9 mouse cellular contexts compared by ENCODE assay signal in the genomic region with DNA sequence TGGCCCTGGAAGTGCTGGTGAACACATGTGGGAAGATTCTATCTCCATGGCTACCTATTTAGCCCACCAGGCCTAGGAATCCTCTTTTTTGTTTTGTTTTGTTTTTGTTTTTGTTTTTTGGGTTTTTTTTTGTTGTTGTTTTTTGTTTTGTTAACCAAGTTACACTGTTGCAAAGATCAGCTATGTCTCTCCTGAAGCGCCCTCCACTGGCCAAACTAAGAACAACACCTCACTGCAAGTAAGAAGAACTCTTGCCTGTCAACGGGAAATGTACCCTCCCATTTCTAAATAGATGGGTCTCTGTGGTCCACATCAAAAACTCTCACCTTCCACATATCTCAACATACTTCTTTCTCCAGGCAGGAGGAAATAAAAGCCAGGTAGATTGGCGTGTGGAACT. TPM values are rescaled to one million over a fixed set of nuclear protein-coding genes. Genes with fewer than 3 reads are reported as not detected.
DNase-seq lines count a peak whose midpoint lies in the region; ATAC-seq and TF ChIP-seq lines count a peak whose summit lies in the region.
"Had no signal": no experiment of that assay in that cellular context is flagged by ENCODE, and none has a peak within 500 bp of the region (broad histone marks: within the 10 kb centered on the region; RNA-seq: fewer than 3 reads in every experiment).

No protein-coding gene starts in this region.

- H3K4me1 ChIP-seq in kidney, embryonic 16.5 days (ENCODE audit: insufficient read depth, low read length), result peaks cover 6% of the 10 kb centered on the region; the same call in 1 of the 2 replicates
- peaks cover 49% of the 10 kb centered on the region for H3K4me1 ChIP-seq in E14TG2a.4 (replicated peaks; ENCODE audit: low read depth, low read length)
- H3K4me1 ChIP-seq in limb, embryonic 10.5 days, result peaks cover 32% of the 10 kb centered on the region
- no peaks in the 10 kb centered on the region; the same call in 1 of the 2 replicates for H3K4me1 ChIP-seq in stomach, postnatal 0 days (replicated peaks; ENCODE audit: control insufficient read depth, insufficient read depth)

- no peak for TF ChIP-seq EP300 in stomach, postnatal 0 days (optimal IDR thresholded peaks at IDR 0.05)

- peaks cover 71% of the 10 kb centered on the region for H3K27me3 ChIP-seq in kidney, embryonic 16.5 days (ENCODE audit: insufficient read depth, low read length)
- peaks cover 97% of the 10 kb centered on the region for H3K27me3 ChIP-seq in E14TG2a.4 (ENCODE audit: insufficient read depth, low read length)
- peaks cover 99% of the 10 kb centered on the region for H3K27me3 ChIP-seq in limb, embryonic 10.5 days (ENCODE audit: low read depth, poor library complexity, severe bottlenecking)
- no peaks in the 10 kb centered on the region; the same call in 1 of the 2 replicates for H3K27me3 ChIP-seq in stomach, postnatal 0 days (ENCODE audit: control insufficient read depth, insufficient read depth, low read length)

- H3K4me3 ChIP-seq in kidney, embryonic 16.5 days (ENCODE audit: low read length), result no peak overlapping the region
- H3K4me3 ChIP-seq in E14TG2a.4 (replicated peaks; ENCODE audit: low read length), result no peak overlapping the region
- H3K4me3 ChIP-seq in limb, embryonic 10.5 days, result no peak overlapping the region
- H3K4me3 ChIP-seq in stomach, postnatal 0 days (ENCODE audit: low read depth, low read length), result no peak overlapping the region
- H3K4me3 ChIP-seq: erythroblast, embryonic 14.5 days had no signal

- no peaks in the 10 kb centered on the region for H3K36me3 ChIP-seq in kidney, embryonic 16.5 days (ENCODE audit: insufficient read depth, low read length)
- no peaks in the 10 kb centered on the region for H3K36me3 ChIP-seq in E14TG2a.4 (ENCODE audit: insufficient read depth, low read length)
- H3K36me3 ChIP-seq in limb, embryonic 10.5 days, result no peaks in the 10 kb centered on the region
- H3K36me3 ChIP-seq in stomach, postnatal 0 days (ENCODE audit: control insufficient read depth, insufficient read depth, low read length), result no peaks in the 10 kb centered on the region
- H3K36me3 ChIP-seq: limb, embryonic 12.5 days had no signal

- H3K4me2 ChIP-seq in kidney, embryonic 16.5 days (replicated peaks; ENCODE audit: low read depth, low read length), result no peak overlapping the region
- H3K4me2 ChIP-seq in stomach, postnatal 0 days (replicated peaks; ENCODE audit: low read depth), result no peak overlapping the region

- no peak for ATAC-seq in kidney, embryonic 16.5 days (ENCODE audit: low FRiP score, low TSS enrichment)
- ATAC-seq in stomach, postnatal 0 days (ENCODE audit: low FRiP score, low TSS enrichment), result no peak

- no peak overlapping the region for H3K9ac ChIP-seq in kidney, embryonic 16.5 days (replicated peaks; ENCODE audit: low read length)
- H3K9ac ChIP-seq in stomach, postnatal 0 days (ENCODE audit: low read length), result no peak overlapping the region
- H3K9ac ChIP-seq: limb, embryonic 12.5 days had no signal

- no peaks in the 10 kb centered on the region for H3K9me3 ChIP-seq in kidney, embryonic 16.5 days (ENCODE audit: low read length)
- no peaks in the 10 kb centered on the region for H3K9me3 ChIP-seq in E14TG2a.4 (ENCODE audit: low read length)
- no peaks in the 10 kb centered on the region for H3K9me3 ChIP-seq in limb, embryonic 10.5 days (replicated peaks)
- H3K9me3 ChIP-seq in stomach, postnatal 0 days (ENCODE audit: control insufficient read depth, low read length), result no peaks in the 10 kb centered on the region
- H3K9me3 ChIP-seq: limb, embryonic 12.5 days had no signal

- H3K27ac ChIP-seq in kidney, embryonic 16.5 days (ENCODE audit: low read length), result no peak overlapping the region
- H3K27ac ChIP-seq in limb, embryonic 10.5 days, result no peak overlapping the region
- H3K27ac ChIP-seq in stomach, postnatal 0 days (replicated peaks), result no peak overlapping the region
- H3K27ac ChIP-seq: limb, embryonic 12.5 days had no signal

- 6% methylated on average over 3 of the region's 3 CpGs for WGBS in kidney, embryonic 16.5 days
- 4% methylated on average over 3 of the region's 3 CpGs for WGBS in limb, embryonic 10.5 days
- WGBS in stomach, postnatal 0 days, result 12% methylated on average over 3 of the region's 3 CpGs

- TF ChIP-seq CTCF in E14TG2a.4 (conservative IDR thresholded peaks at IDR 0.05; ENCODE audit: low read length), result peak; percentile 77
- TF ChIP-seq CTCF in stomach, postnatal 0 days (IDR thresholded peaks at IDR 0.05; ENCODE audit: low read depth), result peak; percentile 67

- peak; percentile 71 for DNase-seq in kidney, adult 18-20 months
- DNase-seq in adrenal gland, adult 2 months, result peak; percentile 34
- DNase-seq in embryo, embryonic 9.5 days (ENCODE audit: extremely low spot score), result peak; percentile 65
- peak; percentile 68 for DNase-seq in limb, embryonic 10.5 days (ENCODE audit: low spot score)
- peak; percentile 79 for DNase-seq in stomach, postnatal 0 days (ENCODE audit: low spot score)

RNA-seq across cellular contexts. Expression of a gene that starts 8.7 kb away (rescaled TPM):
- not detected in 2 replicates for polyA plus RNA-seq in kidney, embryonic 16.5 days (2015; fragmentation: Nextera tagmentation; extraction: Ambion mirVana)
- total RNA-seq in adrenal gland, adult 2 months (2021), result 1 to 10 TPM in 1 of 2 experiments, under 1 TPM in 1; 0.52 to 1.8 TPM
- polyA plus RNA-seq in adrenal gland, adult 2 months (2012; rRNA removed), result 0.55 and 0.85 TPM in 2 replicates
- polyA plus RNA-seq in limb, embryonic 10.5 days (2016; fragmentation: Nextera tagmentation; extraction: Ambion mirVana), result not detected in 2 replicates
- polyA plus RNA-seq in stomach, postnatal 0 days (2015; fragmentation: Nextera tagmentation; extraction: Ambion mirVana), result 0.50 and 0.93 TPM in 2 replicates
- polyA plus RNA-seq: erythroblast, embryonic 14.5 days; limb, embryonic 12.5 days had no signal

RNA-seq across cellular contexts. Expression of a gene that starts 16.5 kb away (rescaled TPM):
- 0.24 TPM in 1 of 2 replicates, not detected in the other for polyA plus RNA-seq in kidney, embryonic 16.5 days (2015; fragmentation: Nextera tagmentation; extraction: Ambion mirVana)
- total RNA-seq in adrenal gland, adult 2 months (2021), result 1 to 10 TPM; 1.3 to 2.0 TPM
- 1.8 and 3.1 TPM in 2 replicates for polyA plus RNA-seq in adrenal gland, adult 2 months (2012; rRNA removed)
- polyA plus RNA-seq in limb, embryonic 10.5 days (2016; fragmentation: Nextera tagmentation; extraction: Ambion mirVana), result not detected in 2 replicates
- 0.22 and 0.31 TPM in 2 replicates for polyA plus RNA-seq in stomach, postnatal 0 days (2015; fragmentation: Nextera tagmentation; extraction: Ambion mirVana)
- polyA plus RNA-seq: erythroblast, embryonic 14.5 days had no signal

RNA-seq across cellular contexts. Expression of a gene that starts 33.7 kb away (rescaled TPM):
- polyA plus RNA-seq in kidney, embryonic 16.5 days (2015; fragmentation: Nextera tagmentation; extraction: Ambion mirVana), result 0.09 TPM in 1 of 2 replicates, not detected in the other
- total RNA-seq in adrenal gland, adult 2 months (2021), result under 1 TPM in 1 of 2 experiments, not detected in 1; 0.07 TPM
- polyA plus RNA-seq in adrenal gland, adult 2 months (2012; rRNA removed), result 0.02 and 0.04 TPM in 2 replicates
- not detected in 2 replicates for polyA plus RNA-seq in limb, embryonic 10.5 days (2016; fragmentation: Nextera tagmentation; extraction: Ambion mirVana)
- polyA plus RNA-seq in stomach, postnatal 0 days (2015; fragmentation: Nextera tagmentation; extraction: Ambion mirVana), result 0.04 TPM in 1 of 2 replicates, not detected in the other
- polyA plus RNA-seq: erythroblast, embryonic 14.5 days; limb, embryonic 12.5 days had no signal

RNA-seq across cellular contexts. Expression of a gene that starts 47.0 kb away (rescaled TPM):
- not detected in 2 replicates for polyA plus RNA-seq in kidney, embryonic 16.5 days (2015; fragmentation: Nextera tagmentation; extraction: Ambion mirVana)
- 1 to 10 TPM; 3.1 to 4.6 TPM for total RNA-seq in adrenal gland, adult 2 months (2021)
- 8.7 and 11.6 TPM in 2 replicates for polyA plus RNA-seq in adrenal gland, adult 2 months (2012; rRNA removed)
- not detected in 2 replicates for polyA plus RNA-seq in limb, embryonic 10.5 days (2016; fragmentation: Nextera tagmentation; extraction: Ambion mirVana)
- 0.12 and 0.19 TPM in 2 replicates for polyA plus RNA-seq in stomach, postnatal 0 days (2015; fragmentation: Nextera tagmentation; extraction: Ambion mirVana)
- polyA plus RNA-seq: erythroblast, embryonic 14.5 days; limb, embryonic 12.5 days had no signal

RNA-seq across cellular contexts. Expression of a gene that starts 49.8 kb away (rescaled TPM):
- 2.4 and 3.4 TPM in 2 replicates for polyA plus RNA-seq in kidney, embryonic 16.5 days (2015; fragmentation: Nextera tagmentation; extraction: Ambion mirVana)
- total RNA-seq in adrenal gland, adult 2 months (2021), result under 1 TPM in 1 of 2 experiments, not detected in 1; 0.31 TPM
- 0.03 and 0.32 TPM in 2 replicates for polyA plus RNA-seq in adrenal gland, adult 2 months (2012; rRNA removed)
- polyA plus RNA-seq in limb, embryonic 10.5 days (2016; fragmentation: Nextera tagmentation; extraction: Ambion mirVana), result 0.08 and 0.11 TPM in 2 replicates
- polyA plus RNA-seq in stomach, postnatal 0 days (2015; fragmentation: Nextera tagmentation; extraction: Ambion mirVana), result 25.1 and 25.8 TPM in 2 replicates
